Mouse (Mus musculus) kidney, embryonic 15.5 days (tissue): Measurements from ENCODE around the gene Ppp1r13b. TPM values are rescaled to one million over a fixed set of nuclear protein-coding genes. Genes with fewer than 3 reads are reported as not detected.
A peak's percentile ranks its signal among the peaks of the same experiment; 100 is the strongest.

Experiments used
- ATAC-seq: fragments of 200-750 bp; cut with Nextera tagmentation; replicated peaks from 2 replicates; pipeline ENCODE4 v1.8.0; 2017; ENCODE audit warnings: moderate TSS enrichment; ENCODE audit not compliant: low FRiP score
- H3K27ac ChIP-seq: fragments of 300-500 bp; sonication (generic); 2 replicates; pipeline ENCODE4 v1.5.1; 2015; ENCODE audit warnings: mild to moderate bottlenecking, inconsistent platforms
- H3K27me3 ChIP-seq: fragments of 300-500 bp; sonication (generic); 2 replicates; pipeline ENCODE4 v1.6.1; 2015; ENCODE audit warnings: inconsistent platforms
- H3K36me3 ChIP-seq: fragments of 300-500 bp; sonication (generic); 2 replicates; pipeline ENCODE4 v1.6.1; 2015; ENCODE audit warnings: inconsistent platforms
- H3K4me1 ChIP-seq: fragments of 300-500 bp; sonication (generic); 2 replicates; pipeline ENCODE4 v1.6.1; 2015; ENCODE audit warnings: inconsistent platforms
- H3K4me2 ChIP-seq: fragments of 300-500 bp; sonication (generic); 2 replicates; pipeline ENCODE4 v1.6.1; 2015; ENCODE audit warnings: moderate library complexity, mild to moderate bottlenecking, inconsistent platforms
- H3K4me3 ChIP-seq: fragments of 300-500 bp; sonication (generic); replicated peaks from 2 replicates; pipeline ENCODE4 v1.5.1; 2015; ENCODE audit warnings: mild to moderate bottlenecking, inconsistent platforms
- H3K9ac ChIP-seq: fragments of 300-500 bp; sonication (generic); 2 replicates; pipeline ENCODE4 v1.6.1; 2015; ENCODE audit warnings: mild to moderate bottlenecking, inconsistent platforms
- H3K9me3 ChIP-seq: fragments of 300-500 bp; sonication (generic); replicated peaks from 2 replicates; pipeline ENCODE4 v1.6.1; 2016; ENCODE audit warnings: inconsistent platforms
- WGBS: fragments of 180-500 bp; shearing (Covaris S2); methylation state at CpG from one replicate; pipeline ENCODE4 v1.1.7; 2015; ENCODE audit warnings: mixed read lengths; 5-methylcytosine and 5-hydroxymethylcytosine counted together
- polyA plus RNA-seq: library from polyadenylated mRNA; unstranded; fragments of >200 nt; fragmentation: Nextera tagmentation; extraction: Ambion mirVana; gene quantifications from 2 replicates; pipeline ENCODE4 v1.2.1, GENCODE M21; 2015

Gene Ppp1r13b
- polyA plus RNA-seq, 1 experiment from 2014 or later: 18.5 TPM

GRCm38 (mm10) chr12:111914031-111914430 is 6.1 kb upstream of the Ppp1r13b start:
- Histone ChIP-seq H3K9me3 (no peaks in the 10 kb centered on the region), H3K4me1 (peaks cover 37% of the 10 kb centered on the region), H3K9ac (no peak overlapping the region), H3K27ac (peak overlapping the region; percentile 77), H3K36me3 (no peaks in the 10 kb centered on the region), H3K4me2 (no peak overlapping the region), H3K4me3 (no peak overlapping the region), H3K27me3 (0 out of 2 replicates have a peak, but pooled peaks cover 3% of the 10 kb centered on the region)
- ATAC-seq: no peak
- WGBS: 26% methylated on average over 3 of the region's 3 CpGs

DNA sequence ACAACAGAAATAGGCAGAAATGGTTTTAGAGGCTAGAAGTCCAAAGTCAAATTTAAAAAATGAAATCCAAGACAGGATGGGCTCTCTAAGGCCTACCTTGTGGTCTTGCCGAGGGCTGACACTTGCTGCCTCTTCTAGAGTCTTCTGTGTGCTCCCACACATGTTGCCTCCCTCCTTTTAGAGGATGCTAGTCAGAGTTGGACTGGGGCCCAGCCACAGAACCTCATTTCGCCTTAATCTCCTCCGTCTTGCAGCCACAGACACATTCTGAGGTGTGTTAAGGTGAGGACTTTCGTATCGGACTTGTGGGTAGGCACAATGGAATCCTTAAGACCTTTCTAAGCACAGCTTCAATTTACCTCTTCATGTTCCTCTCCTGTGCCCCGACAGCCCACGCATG is 4.9 kb upstream of the Ppp1r13b start:
- Histone ChIP-seq H3K9ac (no peak overlapping the region), H3K36me3 (no peaks in the 10 kb centered on the region), H3K27me3 (0 out of 2 replicates have a peak, but pooled peaks cover 3% of the 10 kb centered on the region), H3K4me1 (peaks cover 45% of the 10 kb centered on the region), H3K4me3 (no peak overlapping the region), H3K9me3 (no peaks in the 10 kb centered on the region), H3K27ac (no peak overlapping the region), H3K4me2 (no peak overlapping the region)
- ATAC-seq: no peak
- 84% methylated on average over 7 of the region's 7 CpGs for WGBS

- Histone ChIP-seq H3K9ac (no peak overlapping the region), H3K36me3 (no peaks in the 10 kb centered on the region), H3K27me3 (0 out of 2 replicates have a peak, but pooled peaks cover 3% of the 10 kb centered on the region), H3K27ac (no peak overlapping the region), H3K9me3 (no peaks in the 10 kb centered on the region), H3K4me3 (no peak overlapping the region), H3K4me2 (no peak overlapping the region), H3K4me1 (peaks cover 39% of the 10 kb centered on the region)
- 89% methylated on average over 2 of the region's 2 CpGs for WGBS
- no peak for ATAC-seq
These were observed 3.9 kb upstream of the Ppp1r13b start for GRCm38 (mm10) chr12:111911796-111912195.

- Histone ChIP-seq H3K9ac (no peak overlapping the region), H3K36me3 (no peaks in the 10 kb centered on the region), H3K27ac (no peak overlapping the region), H3K27me3 (0 out of 2 replicates have a peak, but pooled peaks cover 3% of the 10 kb centered on the region), H3K4me2 (no peak overlapping the region), H3K9me3 (no peaks in the 10 kb centered on the region), H3K4me1 (peaks cover 38% of the 10 kb centered on the region), H3K4me3 (no peak overlapping the region)
- no peak for ATAC-seq
- 84% methylated on average over 15 of the region's 15 CpGs for WGBS
These were observed 3.4 kb upstream of the Ppp1r13b start for GRCm38 (mm10) chr12:111911171-111911760.

- 0 out of 2 replicates have a peak, but pooled peaks cover 3% of the 10 kb centered on the region for H3K27me3 ChIP-seq
- H3K4me1 ChIP-seq: peaks cover 29% of the 10 kb centered on the region
- peak overlapping the region; percentile 13; the same call in 1 of the 2 replicates for H3K27ac ChIP-seq
- H3K4me3 ChIP-seq: peak overlapping the region; percentile 88
- H3K36me3 ChIP-seq: no peaks in the 10 kb centered on the region
- H3K9ac ChIP-seq: peak overlapping the region; percentile 83
- no peaks in the 10 kb centered on the region for H3K9me3 ChIP-seq
- ATAC-seq: no peak
- peak overlapping the region; percentile 94 for H3K4me2 ChIP-seq
- WGBS: 54% methylated on average over 11 of the region's 11 CpGs
These were observed 1.2 kb upstream of the Ppp1r13b start for GRCm38 (mm10) chr12:111908997-111909550.

GRCm38 (mm10) chr12:111907421-111907891 is 454 bp downstream of the Ppp1r13b start:
- Histone ChIP-seq H3K36me3 (no peaks in the 10 kb centered on the region), H3K4me2 (peak overlapping the region; percentile 94), H3K9ac (peak overlapping the region; percentile 83), H3K4me3 (peak overlapping the region; percentile 88), H3K4me1 (peaks cover 22% of the 10 kb centered on the region), H3K27ac (peak overlapping the region; percentile 89), H3K9me3 (no peaks in the 10 kb centered on the region), H3K27me3 (0 out of 2 replicates have a peak, but pooled peaks cover 3% of the 10 kb centered on the region)
- under 1% methylated on average over 38 of the region's 63 CpGs for WGBS
- peak; percentile 78 for ATAC-seq

- H3K4me1 ChIP-seq: peaks cover 26% of the 10 kb centered on the region
- peak overlapping the region; percentile 94 for H3K4me2 ChIP-seq
- H3K36me3 ChIP-seq: no peaks in the 10 kb centered on the region
- 0 out of 2 replicates have a peak, but pooled peaks cover 3% of the 10 kb centered on the region for H3K27me3 ChIP-seq
- H3K27ac ChIP-seq: no peak overlapping the region
- WGBS: 45% methylated on average over 5 of the region's 5 CpGs
- no peaks in the 10 kb centered on the region for H3K9me3 ChIP-seq
- H3K9ac ChIP-seq: 0 out of 2 replicates have a peak overlapping the region, but pooled peaks have one; percentile 83
- ATAC-seq: no peak
- H3K4me3 ChIP-seq: peak overlapping the region; percentile 88
These were observed 1.5 kb downstream of the Ppp1r13b start for GRCm38 (mm10) chr12:111906309-111906875.

- no peak for ATAC-seq
- no peak overlapping the region for H3K27ac ChIP-seq
- H3K9ac ChIP-seq: no peak overlapping the region
- H3K27me3 ChIP-seq: no peaks in the 10 kb centered on the region
- H3K4me2 ChIP-seq: no peak overlapping the region
- 72% methylated on average over 7 of the region's 7 CpGs for WGBS
- no peaks in the 10 kb centered on the region for H3K9me3 ChIP-seq
- H3K4me3 ChIP-seq: no peak overlapping the region
- peaks cover 26% of the 10 kb centered on the region for H3K4me1 ChIP-seq
- H3K36me3 ChIP-seq: no peaks in the 10 kb centered on the region
These were observed 5.4 kb downstream of the Ppp1r13b start for GRCm38 (mm10) chr12:111902488-111902887.

GRCm38 (mm10) chr12:111901105-111901875 is 6.6 kb downstream of the Ppp1r13b start:
- Histone ChIP-seq H3K9ac (no peak overlapping the region), H3K27me3 (no peaks in the 10 kb centered on the region), H3K27ac (no peak overlapping the region), H3K9me3 (no peaks in the 10 kb centered on the region), H3K4me1 (peaks cover 30% of the 10 kb centered on the region), H3K36me3 (no peaks in the 10 kb centered on the region), H3K4me3 (no peak overlapping the region), H3K4me2 (no peak overlapping the region)
- 81% methylated on average over 12 of the region's 12 CpGs for WGBS
- ATAC-seq: no peak

DNA sequence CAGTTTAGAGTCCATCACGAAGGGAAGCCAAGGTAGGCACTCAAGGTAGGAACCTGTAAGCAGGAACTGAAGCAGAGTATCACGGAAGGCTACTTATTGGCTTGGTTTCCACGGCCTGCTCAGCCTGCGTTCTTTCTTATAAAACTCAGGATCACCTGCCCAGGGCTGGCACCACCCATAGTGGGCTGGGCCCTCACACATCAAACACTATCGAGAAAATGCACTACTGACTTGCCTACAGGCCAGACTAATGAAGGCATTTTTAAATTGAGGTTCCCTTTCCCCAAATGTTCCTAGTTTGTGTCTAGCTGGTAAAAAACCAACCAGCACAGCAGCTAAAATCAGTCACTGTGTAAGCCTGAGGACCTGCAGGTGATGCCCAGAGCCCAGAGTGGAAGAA is 8.3 kb downstream of the Ppp1r13b start:
- H3K9ac ChIP-seq: no peak overlapping the region
- 64% methylated on average over 5 of the region's 5 CpGs for WGBS
- H3K4me3 ChIP-seq: no peak overlapping the region
- no peaks in the 10 kb centered on the region for H3K9me3 ChIP-seq
- no peaks in the 10 kb centered on the region for H3K36me3 ChIP-seq
- H3K4me1 ChIP-seq: peaks cover 31% of the 10 kb centered on the region
- no peak for ATAC-seq
- H3K27ac ChIP-seq: no peak overlapping the region
- H3K4me2 ChIP-seq: no peak overlapping the region
- H3K27me3 ChIP-seq: no peaks in the 10 kb centered on the region

- Histone ChIP-seq H3K4me1 (peaks cover 36% of the 10 kb centered on the region), H3K4me3 (no peak overlapping the region), H3K9me3 (no peaks in the 10 kb centered on the region), H3K9ac (no peak overlapping the region), H3K36me3 (no peaks in the 10 kb centered on the region), H3K27me3 (no peaks in the 10 kb centered on the region), H3K4me2 (no peak overlapping the region), H3K27ac (no peak overlapping the region)
- 69% methylated on average over 9 of the region's 9 CpGs for WGBS
- ATAC-seq: no peak
These were observed 9.2 kb downstream of the Ppp1r13b start for GRCm38 (mm10) chr12:111898686-111899085.
